Mouse (Mus musculus): Measurements from ENCODE around the gene 3830406C13Rik. TPM values are rescaled to one million over a fixed set of nuclear protein-coding genes. Genes with fewer than 3 reads are reported as not detected.
"Not testable (repeated sequence)": the region's sequence is repeated elsewhere in the genome, so short reads cannot be mapped to it uniquely, and the experiment has no call there.

3830406C13Rik gene
- 44.0 and 44.7 TPM in 2 replicates for polyA plus RNA-seq (2014; fragmentation: Nextera tagmentation; extraction: Ambion mirVana)

DNA sequence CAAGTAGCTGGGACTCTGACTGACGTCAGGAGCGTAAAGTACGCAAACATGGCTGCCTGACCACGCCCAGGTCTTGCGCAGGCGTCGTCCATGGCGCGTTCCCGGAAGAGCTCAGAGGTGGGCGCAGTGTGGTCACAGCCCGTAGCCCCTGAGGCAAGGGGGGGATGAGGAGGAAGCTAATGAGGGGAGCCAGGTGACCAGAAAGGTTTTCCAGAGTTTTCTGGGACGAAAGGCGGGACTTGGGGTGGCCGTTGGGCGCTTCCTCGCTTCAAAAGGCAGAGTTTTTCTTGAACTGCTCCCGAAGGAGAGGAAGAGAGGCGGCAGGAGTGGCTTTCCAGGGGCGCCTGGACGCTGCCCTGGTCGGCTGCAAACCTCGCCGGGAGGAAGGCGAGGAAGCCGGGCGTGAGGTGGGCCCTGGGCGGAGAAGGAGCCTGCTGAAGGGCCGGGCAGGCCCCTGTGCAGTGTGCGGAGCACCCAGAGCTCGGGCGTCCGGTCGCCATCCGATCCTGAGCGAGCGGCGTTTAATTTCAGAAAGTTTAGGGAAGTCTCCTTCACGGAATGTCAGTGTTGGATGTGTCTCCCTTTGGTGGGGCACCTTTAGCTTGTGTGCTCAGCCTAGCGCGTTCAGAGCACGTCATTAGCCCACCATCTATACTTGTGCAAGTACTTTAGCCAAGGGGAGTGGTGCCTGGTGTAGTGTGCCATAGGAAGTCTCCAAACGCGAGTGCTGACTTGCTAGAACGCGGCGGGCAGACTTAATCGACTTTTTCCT is at the start of gene 3830406C13Rik:
3830406C13Rik (plus strand) TSS at position 33 of the 772 bp plus-strand sequence.
- ATAC-seq = peak; percentile 99
- peak; percentile 94 for DNase-seq (ENCODE audit: low spot score)

DNA sequence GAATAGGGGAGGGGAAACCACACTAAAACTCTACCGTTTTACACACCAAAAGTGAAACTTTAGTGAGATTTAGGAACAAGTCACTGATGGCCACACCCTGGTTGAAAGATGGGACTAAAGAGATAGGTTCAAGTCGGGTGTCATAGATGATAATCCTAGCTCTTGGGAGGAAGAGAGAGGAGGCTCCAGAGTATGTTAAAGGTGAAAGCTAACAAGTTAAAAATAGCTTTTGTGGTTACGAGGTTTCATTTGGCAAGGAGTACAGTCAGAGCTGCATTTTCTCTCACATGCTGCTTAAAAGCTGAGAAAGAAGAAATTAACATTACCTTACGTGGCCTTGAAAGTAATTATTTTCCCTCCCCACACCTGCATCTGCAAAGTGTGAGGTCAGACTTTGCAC is 40.2 kb upstream of the 3830406C13Rik start:
- ATAC-seq (no peak), DNase-seq (ENCODE audit: low spot score) (no peak)
- H3K4me2 ChIP-seq (ENCODE audit: low read length) = no peak overlapping the region
- no peak overlapping the region for H3K9ac ChIP-seq (ENCODE audit: low read length)
- no peaks in the 10 kb centered on the region for H3K4me1 ChIP-seq (ENCODE audit: control insufficient read depth, insufficient read depth, low read length)
- no peaks in the 10 kb centered on the region for H3K27me3 ChIP-seq (replicated peaks; ENCODE audit: control insufficient read depth, insufficient read depth, low read length)
- H3K4me3 ChIP-seq (ENCODE audit: low read depth, low read length) = no peak overlapping the region
- no peaks in the 10 kb centered on the region for H3K36me3 ChIP-seq (ENCODE audit: control insufficient read depth, insufficient read depth, low read length)
- WGBS = 76% methylated on average over 4 of the region's 4 CpGs
- no peaks in the 10 kb centered on the region for H3K9me3 ChIP-seq (replicated peaks; ENCODE audit: control insufficient read depth, low read length)
- H3K27ac ChIP-seq (ENCODE audit: low read depth, low read length) = no peak overlapping the region

More for the DNA sequence above, at the start of gene 3830406C13Rik:
- 2% methylated on average over 48 of the region's 48 CpGs for WGBS
- Histone ChIP-seq H3K27me3 (replicated peaks; ENCODE audit: control insufficient read depth, insufficient read depth, low read length) (no peaks in the 10 kb centered on the region), H3K9me3 (replicated peaks; ENCODE audit: control insufficient read depth, low read length) (no peaks in the 10 kb centered on the region), H3K4me3 (ENCODE audit: low read depth, low read length) (peak within 1 kb of the TSS; percentile 87), H3K4me2 (ENCODE audit: low read length) (peak within 1 kb of the TSS; percentile 72), H3K27ac (ENCODE audit: low read depth, low read length) (peak within 1 kb of the TSS; percentile 83), H3K4me1 (ENCODE audit: control insufficient read depth, insufficient read depth, low read length) (0 out of 2 replicates have a peak, but pooled peaks cover 3% of the 10 kb centered on the region), H3K36me3 (ENCODE audit: control insufficient read depth, insufficient read depth, low read length) (no peaks in the 10 kb centered on the region), H3K9ac (ENCODE audit: low read length) (peak within 1 kb of the TSS; percentile 88)

DNA sequence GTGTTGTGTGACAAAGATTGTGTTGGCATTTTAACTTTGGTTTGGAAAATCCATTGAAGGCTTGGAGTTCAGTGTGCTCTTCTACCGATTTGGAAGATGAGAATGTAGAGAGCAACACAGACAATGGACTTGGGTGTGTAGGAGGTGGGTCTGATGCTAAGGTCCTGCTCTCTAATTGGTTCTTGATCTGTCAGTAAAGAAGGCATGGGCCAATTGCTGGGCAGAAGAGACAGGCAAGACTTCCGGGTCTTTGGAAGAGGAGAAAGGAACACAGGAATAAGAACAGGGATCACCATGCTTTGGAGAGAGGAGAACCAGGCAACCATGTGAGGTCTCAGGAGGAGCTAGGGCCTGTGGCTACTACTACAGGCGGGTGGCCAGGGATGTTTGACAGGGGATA is 7.9 kb upstream of the 3830406C13Rik start:
- no peak for DNase-seq (ENCODE audit: low spot score)
- 62% methylated on average over 3 of the region's 3 CpGs for WGBS
- Histone ChIP-seq H3K36me3 (ENCODE audit: control insufficient read depth, insufficient read depth, low read length) (no peaks in the 10 kb centered on the region), H3K27ac (ENCODE audit: low read depth, low read length) (no peak overlapping the region), H3K9ac (ENCODE audit: low read length) (no peak overlapping the region), H3K4me2 (ENCODE audit: low read length) (no peak overlapping the region), H3K27me3 (replicated peaks; ENCODE audit: control insufficient read depth, insufficient read depth, low read length) (no peaks in the 10 kb centered on the region), H3K4me3 (ENCODE audit: low read depth, low read length) (no peak overlapping the region), H3K9me3 (replicated peaks; ENCODE audit: control insufficient read depth, low read length) (no peaks in the 10 kb centered on the region), H3K4me1 (ENCODE audit: control insufficient read depth, insufficient read depth, low read length) (no peaks in the 10 kb centered on the region)
- no peak for ATAC-seq

DNA sequence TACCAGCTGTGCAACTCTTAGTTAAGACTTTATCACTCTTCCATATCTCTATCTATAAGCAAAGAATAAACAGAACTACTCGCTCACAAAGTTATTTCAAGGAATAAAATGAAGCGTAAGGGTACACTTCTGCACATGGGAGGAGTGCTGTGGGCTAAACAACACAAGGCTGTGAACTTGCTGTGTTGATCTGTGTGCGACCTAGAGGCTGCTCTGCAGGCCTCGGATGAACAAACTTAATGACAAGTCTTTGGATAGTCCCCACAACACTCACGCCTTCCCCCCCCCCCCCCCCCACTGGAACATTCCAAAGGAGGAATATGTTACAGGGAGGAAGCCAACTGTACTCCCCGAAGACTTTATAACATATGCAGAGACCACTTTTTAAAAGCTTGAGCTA is 332 bp upstream of the 3830406C13Rik start, which contains the start of gene Gm49355:
Gm49355 (plus strand) TSS at position 336 of the 400 bp plus-strand sequence.
- Histone ChIP-seq H3K9me3 (replicated peaks; ENCODE audit: control insufficient read depth, low read length) (no peaks in the 10 kb centered on the region), H3K4me1 (ENCODE audit: control insufficient read depth, insufficient read depth, low read length) (0 out of 2 replicates have a peak, but pooled peaks cover 3% of the 10 kb centered on the region), H3K27ac (ENCODE audit: low read depth, low read length) (peak within 1 kb of the TSS; percentile 83), H3K36me3 (ENCODE audit: control insufficient read depth, insufficient read depth, low read length) (no peaks in the 10 kb centered on the region), H3K27me3 (replicated peaks; ENCODE audit: control insufficient read depth, insufficient read depth, low read length) (no peaks in the 10 kb centered on the region), H3K9ac (ENCODE audit: low read length) (peak within 1 kb of the TSS; percentile 88), H3K4me3 (ENCODE audit: low read depth, low read length) (peak within 1 kb of the TSS; percentile 87), H3K4me2 (ENCODE audit: low read length) (peak within 1 kb of the TSS; percentile 72)
- DNase-seq (ENCODE audit: low spot score) = no peak
- no peak for ATAC-seq
- 79% methylated on average over 6 of the region's 6 CpGs for WGBS

DNA sequence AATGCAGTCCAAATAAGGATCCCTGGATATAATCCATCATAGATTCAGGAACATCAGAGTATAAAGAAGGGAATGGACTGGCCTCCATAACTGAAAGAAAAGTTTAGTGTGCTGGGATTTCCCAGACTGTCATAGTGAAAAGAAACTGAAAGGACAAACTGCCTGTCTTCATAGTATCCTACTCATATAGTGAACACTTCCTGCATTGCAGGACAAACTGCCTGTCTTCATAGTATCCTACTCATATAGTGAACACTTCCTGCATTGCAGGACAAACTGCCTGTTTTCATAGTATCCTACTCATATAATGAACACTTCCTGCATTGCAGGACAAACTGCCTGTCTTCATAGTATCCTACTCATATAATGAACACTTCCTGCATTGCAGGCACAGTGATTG is 5.8 kb downstream of the 3830406C13Rik start:
- not testable (repeated sequence) for H3K9me3 ChIP-seq (replicated peaks; ENCODE audit: control insufficient read depth, low read length)

DNA sequence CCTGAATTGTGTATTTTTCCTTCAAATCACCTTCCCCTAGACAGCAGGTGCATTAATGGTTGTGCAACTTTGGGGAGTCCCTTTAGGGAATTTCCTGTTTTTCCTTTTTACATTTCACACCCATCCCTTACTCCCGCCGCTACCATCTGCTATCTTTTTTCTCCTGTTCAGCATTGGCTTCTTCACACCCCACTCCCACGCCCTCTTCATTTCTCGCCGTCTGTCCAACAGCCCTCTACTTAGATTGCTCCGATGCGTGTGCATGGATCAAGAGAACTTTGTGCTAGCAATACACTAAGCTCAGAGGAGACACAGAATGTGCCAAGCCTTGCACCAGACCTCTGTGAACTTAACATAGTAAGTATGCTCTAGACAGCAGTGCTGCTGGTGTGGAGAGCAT is 12.4 kb downstream of the 3830406C13Rik start:
- DNase-seq (ENCODE audit: low spot score) = peak; percentile 45
- H3K4me3 ChIP-seq (ENCODE audit: low read depth, low read length) = no peak overlapping the region
- H3K36me3 ChIP-seq (ENCODE audit: control insufficient read depth, insufficient read depth, low read length) = peaks cover 3% of the 10 kb centered on the region
- 68% methylated on average over 7 of the region's 7 CpGs for WGBS
- ATAC-seq = peak; percentile 35; the same call in 1 of the 2 replicates
- H3K27me3 ChIP-seq (replicated peaks; ENCODE audit: control insufficient read depth, insufficient read depth, low read length) = no peaks in the 10 kb centered on the region
- no peaks in the 10 kb centered on the region for H3K4me1 ChIP-seq (ENCODE audit: control insufficient read depth, insufficient read depth, low read length)
- H3K9ac ChIP-seq (ENCODE audit: low read length) = no peak overlapping the region
- H3K9me3 ChIP-seq (replicated peaks; ENCODE audit: control insufficient read depth, low read length) = no peaks in the 10 kb centered on the region
- no peak overlapping the region for H3K27ac ChIP-seq (ENCODE audit: low read depth, low read length)
- no peak overlapping the region for H3K4me2 ChIP-seq (ENCODE audit: low read length)

More for the DNA sequence above, 5.8 kb downstream of the 3830406C13Rik start:
- ATAC-seq; H3K9ac ChIP-seq (ENCODE audit: low read length); H3K4me3 ChIP-seq (ENCODE audit: low read depth, low read length); H3K27me3 ChIP-seq (replicated peaks; ENCODE audit: control insufficient read depth, insufficient read depth, low read length); DNase-seq (ENCODE audit: low spot score); H3K4me1 ChIP-seq (ENCODE audit: control insufficient read depth, insufficient read depth, low read length); H3K27ac ChIP-seq (ENCODE audit: low read depth, low read length); H3K4me2 ChIP-seq (ENCODE audit: low read length); H3K36me3 ChIP-seq (ENCODE audit: control insufficient read depth, insufficient read depth, low read length): not testable (repeated sequence)

DNA sequence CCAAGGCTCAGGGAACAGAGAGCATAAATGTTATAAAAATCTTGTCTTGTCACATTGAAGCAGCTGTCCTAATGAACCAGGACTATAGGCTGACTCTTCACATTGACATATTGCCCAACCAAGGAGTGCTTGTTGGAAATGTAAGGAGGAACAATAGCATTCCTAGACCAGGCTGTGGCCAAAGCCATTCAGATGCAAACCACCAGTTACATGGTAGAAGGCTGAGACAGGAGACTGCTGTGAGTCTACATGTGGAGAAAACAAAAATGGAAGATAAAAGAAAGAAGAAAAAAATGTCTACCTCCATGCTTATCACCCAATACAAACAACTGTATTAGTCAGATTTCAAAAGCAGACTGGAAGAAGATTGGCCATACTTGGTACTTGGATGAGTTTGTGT is 15.2 kb downstream of the 3830406C13Rik start:
- no peak overlapping the region for H3K4me3 ChIP-seq (ENCODE audit: low read depth, low read length)
- no peak overlapping the region for H3K4me2 ChIP-seq (ENCODE audit: low read length)
- H3K27ac ChIP-seq (ENCODE audit: low read depth, low read length) = no peak overlapping the region; the same call in 1 of the 2 replicates
- DNase-seq (ENCODE audit: low spot score) (no peak), ATAC-seq (no peak)
- H3K9ac ChIP-seq (ENCODE audit: low read length) = no peak overlapping the region
- H3K36me3 ChIP-seq (ENCODE audit: control insufficient read depth, insufficient read depth, low read length) = no peaks in the 10 kb centered on the region
- no peaks in the 10 kb centered on the region for H3K9me3 ChIP-seq (replicated peaks; ENCODE audit: control insufficient read depth, low read length)
- no peaks in the 10 kb centered on the region for H3K27me3 ChIP-seq (replicated peaks; ENCODE audit: control insufficient read depth, insufficient read depth, low read length)
- H3K4me1 ChIP-seq (ENCODE audit: control insufficient read depth, insufficient read depth, low read length) = no peaks in the 10 kb centered on the region

DNA sequence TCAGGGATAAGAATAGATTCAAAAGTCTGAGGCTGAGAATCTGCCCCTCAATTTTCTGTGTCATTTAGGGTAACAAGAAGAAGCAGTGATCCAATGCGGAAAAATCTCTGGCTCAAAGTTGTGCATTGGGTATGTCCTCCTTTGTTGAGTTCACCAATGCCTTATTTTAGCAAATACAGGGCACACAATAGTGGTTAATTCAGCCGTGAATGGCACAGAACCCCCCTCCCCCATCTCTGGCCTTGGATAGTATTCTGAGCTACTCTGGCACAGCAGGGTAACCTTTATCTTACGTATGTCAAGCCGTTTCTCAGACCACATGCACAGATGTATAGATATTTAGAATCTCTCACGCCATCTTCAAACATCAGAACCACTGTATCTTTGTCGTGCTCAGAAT is 15.7 kb downstream of the 3830406C13Rik start:
- no peaks in the 10 kb centered on the region for H3K9me3 ChIP-seq (replicated peaks; ENCODE audit: control insufficient read depth, low read length)
- no peaks in the 10 kb centered on the region for H3K4me1 ChIP-seq (ENCODE audit: control insufficient read depth, insufficient read depth, low read length)
- no peak overlapping the region for H3K27ac ChIP-seq (ENCODE audit: low read depth, low read length)
- DNase-seq (ENCODE audit: low spot score) (peak; percentile 53), ATAC-seq (peak; percentile 40; the same call in 1 of the 2 replicates)
- no peaks in the 10 kb centered on the region for H3K36me3 ChIP-seq (ENCODE audit: control insufficient read depth, insufficient read depth, low read length)
- 15% methylated on average over 6 of the region's 6 CpGs for WGBS
- no peak overlapping the region for H3K9ac ChIP-seq (ENCODE audit: low read length)
- H3K27me3 ChIP-seq (replicated peaks; ENCODE audit: control insufficient read depth, insufficient read depth, low read length) = no peaks in the 10 kb centered on the region
- H3K4me3 ChIP-seq (ENCODE audit: low read depth, low read length) = no peak overlapping the region
- H3K4me2 ChIP-seq (ENCODE audit: low read length) = no peak overlapping the region

DNA sequence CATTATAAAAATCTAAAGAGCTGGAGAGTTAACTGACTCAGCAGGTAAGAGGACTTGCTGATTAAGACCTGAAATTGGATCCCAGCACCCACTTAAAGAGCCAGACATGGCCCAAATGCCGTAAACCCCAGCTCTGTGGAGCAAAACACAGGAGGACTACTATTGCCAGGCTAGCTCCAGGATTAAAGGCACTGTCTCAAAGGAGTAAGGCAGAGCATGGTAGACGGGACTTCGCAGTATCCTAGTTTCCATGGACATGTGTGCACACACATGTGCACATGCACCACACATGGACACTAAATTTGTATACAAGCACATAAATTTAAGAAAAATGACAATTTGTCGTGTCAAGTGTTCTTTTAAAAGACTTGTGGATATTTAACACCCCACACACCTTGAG is 16.3 kb downstream of the 3830406C13Rik start:
- H3K4me3 ChIP-seq (ENCODE audit: low read depth, low read length) = no peak overlapping the region
- H3K9ac ChIP-seq (ENCODE audit: low read length) = no peak overlapping the region
- no peak overlapping the region for H3K4me2 ChIP-seq (ENCODE audit: low read length)
- no peak overlapping the region for H3K27ac ChIP-seq (ENCODE audit: low read depth, low read length)
- H3K27me3 ChIP-seq (replicated peaks; ENCODE audit: control insufficient read depth, insufficient read depth, low read length) = no peaks in the 10 kb centered on the region
- DNase-seq (ENCODE audit: low spot score) (peak; percentile 4), ATAC-seq (0 out of 2 replicates have a peak, but pooled peaks have one; percentile 38)
- no peaks in the 10 kb centered on the region for H3K9me3 ChIP-seq (replicated peaks; ENCODE audit: control insufficient read depth, low read length)
- H3K36me3 ChIP-seq (ENCODE audit: control insufficient read depth, insufficient read depth, low read length) = no peaks in the 10 kb centered on the region
- no peaks in the 10 kb centered on the region for H3K4me1 ChIP-seq (ENCODE audit: control insufficient read depth, insufficient read depth, low read length)
- WGBS = 59% methylated on average over 4 of the region's 4 CpGs

All from forebrain, embryonic 14.5 days (tissue).